Comparison of ENCODE assay signal across 12 mouse cellular contexts in the genomic region with DNA sequence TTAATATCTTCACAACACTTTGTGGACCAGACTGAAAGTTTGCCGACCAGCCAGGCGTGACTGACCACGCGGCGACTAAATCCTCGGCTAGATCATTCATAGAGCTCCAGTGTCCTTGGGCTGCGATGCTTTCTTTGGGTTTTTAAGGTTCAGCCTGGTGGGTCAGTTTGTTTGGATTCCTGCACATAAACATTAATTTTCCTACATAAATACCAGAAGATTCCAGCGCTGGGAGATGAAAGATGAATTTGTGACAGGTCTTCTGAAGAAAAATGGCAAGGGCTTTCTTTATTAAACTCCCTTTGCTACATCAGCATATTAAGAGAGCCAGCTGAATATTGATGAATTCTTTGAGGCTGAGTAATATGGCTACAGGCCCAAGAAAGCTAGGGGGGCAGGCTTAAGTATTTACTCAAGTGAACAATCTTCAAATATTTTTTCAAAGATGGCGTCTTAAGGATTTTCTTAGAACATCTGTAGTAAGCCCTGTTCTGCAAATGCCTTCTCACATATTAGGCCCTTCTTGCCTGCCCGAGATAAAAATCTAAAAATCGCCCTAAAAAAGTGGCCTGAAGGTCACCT.
A peak's percentile ranks its signal among the peaks of the same experiment; 100 is the strongest.
DNase-seq lines count a peak whose midpoint lies in the region; ATAC-seq and TF ChIP-seq lines count a peak whose summit lies in the region.
"Had no signal": no experiment of that assay in that cellular context is flagged by ENCODE, and none has a peak within 500 bp of the region (broad histone marks: within the 10 kb centered on the region; RNA-seq: fewer than 3 reads in every experiment).

No protein-coding gene starts in this region.

- intact Hi-C loops in gastrocnemius, adult 2 months (cut with DNase I) = loop anchor here (5.0 to 10.0 kb wide), 3 partner anchors 55 to 173 kb away; no protein-coding TSS in a partner anchor

- peak overlapping the region; percentile 46 for H3K4me2 ChIP-seq in lung, embryonic 16.5 days (ENCODE audit: low read depth, low read length)
- peak overlapping the region; percentile 9; the same call in 1 of the 2 replicates for H3K4me2 ChIP-seq in forebrain, embryonic 16.5 days (ENCODE audit: low read length)
- peak overlapping the region; percentile 78; the same call in 1 of the 2 replicates for H3K4me2 ChIP-seq in liver, postnatal 0 days (ENCODE audit: low read depth, low read length)

- no peak for TF ChIP-seq EP300 in liver, postnatal 0 days (IDR thresholded peaks at IDR 0.05; ENCODE audit: low read depth)

- no peaks in the 10 kb centered on the region for H3K27me3 ChIP-seq in lung, embryonic 16.5 days (ENCODE audit: control insufficient read depth, insufficient read depth, low read depth, low read length)
- H3K27me3 ChIP-seq in forebrain, embryonic 16.5 days (replicated peaks; ENCODE audit: control insufficient read depth, insufficient read depth, low read length) = no peaks in the 10 kb centered on the region
- H3K27me3 ChIP-seq in liver, postnatal 0 days (ENCODE audit: insufficient read depth, low read length) = peaks cover 19% of the 10 kb centered on the region

- no peaks in the 10 kb centered on the region for H3K36me3 ChIP-seq in lung, embryonic 16.5 days (ENCODE audit: control insufficient read depth, insufficient read depth, low read length)
- H3K36me3 ChIP-seq in forebrain, embryonic 16.5 days (ENCODE audit: control insufficient read depth, insufficient read depth) = no peaks in the 10 kb centered on the region
- no peaks in the 10 kb centered on the region for H3K36me3 ChIP-seq in liver, postnatal 0 days (replicated peaks; ENCODE audit: insufficient read depth, low read length)

- no peak overlapping the region for H3K27ac ChIP-seq in gastrocnemius, adult 2 months
- H3K27ac ChIP-seq in lung, embryonic 16.5 days (ENCODE audit: low read length) = peak overlapping the region; percentile 76
- no peak overlapping the region for H3K27ac ChIP-seq in forebrain, embryonic 16.5 days (ENCODE audit: low read length)
- no peak overlapping the region for H3K27ac ChIP-seq in liver, postnatal 0 days (ENCODE audit: low read depth)

- WGBS in lung, embryonic 16.5 days = 22% methylated on average over 11 of the region's 11 CpGs
- 33% methylated on average over 11 of the region's 11 CpGs for WGBS in forebrain, embryonic 16.5 days
- WGBS in liver, postnatal 0 days (ENCODE audit: insufficient replicate concordance) = 33% methylated on average over 11 of the region's 11 CpGs

- no peaks in the 10 kb centered on the region for H3K9me3 ChIP-seq in lung, embryonic 16.5 days (ENCODE audit: control insufficient read depth, low read length)
- no peaks in the 10 kb centered on the region for H3K9me3 ChIP-seq in forebrain, embryonic 16.5 days (ENCODE audit: control insufficient read depth, low read length)
- no peaks in the 10 kb centered on the region for H3K9me3 ChIP-seq in liver, postnatal 0 days (ENCODE audit: low read length)

- 0 out of 2 replicates have a peak, but pooled peaks cover 3% of the 10 kb centered on the region for H3K4me1 ChIP-seq in lung, embryonic 16.5 days (replicated peaks; ENCODE audit: control insufficient read depth, insufficient read depth, low read length)
- 0 out of 2 replicates have a peak, but pooled peaks cover 2% of the 10 kb centered on the region for H3K4me1 ChIP-seq in forebrain, embryonic 16.5 days (replicated peaks; ENCODE audit: control insufficient read depth, insufficient read depth, low read length)
- H3K4me1 ChIP-seq in liver, postnatal 0 days (ENCODE audit: insufficient read depth) = peaks cover 3% of the 10 kb centered on the region; the same call in 1 of the 2 replicates

- DNase-seq in gastrocnemius, adult 2 months = no peak
- DNase-seq in gastrocnemius, adult 8-10 months (ENCODE audit: low spot score in 2 of 2) = no peak
- DNase-seq in lung, postnatal 36 days = no peak
- DNase-seq in liver, postnatal 0 days = no peak
- no peak for DNase-seq in spleen, adult 18-20 months
- no peak for DNase-seq in layer of hippocampus, postnatal 10 days (ENCODE audit: low spot score in 2 of 2)
- DNase-seq: cerebellum, adult 2 months; gastrocnemius, postnatal 14 days; lung, adult 2 months had no signal

- peak overlapping the region; percentile 78 for H3K4me3 ChIP-seq in gastrocnemius, adult 2 months
- H3K4me3 ChIP-seq in lung, embryonic 16.5 days (ENCODE audit: low read length) = no peak overlapping the region; the same call in 1 of the 2 replicates
- no peak overlapping the region for H3K4me3 ChIP-seq in forebrain, embryonic 16.5 days (replicated peaks; ENCODE audit: low read length)
- peak overlapping the region; percentile 68; the same call in 1 of the 2 replicates for H3K4me3 ChIP-seq in liver, postnatal 0 days (ENCODE audit: low read depth, low read length)

- TF ChIP-seq CTCF in gastrocnemius, adult 2 months (IDR thresholded peaks at IDR 0.05) = no peak
- no peak for TF ChIP-seq CTCF in liver, postnatal 0 days (IDR thresholded peaks at IDR 0.05; ENCODE audit: low read depth)

- ATAC-seq in lung, embryonic 16.5 days (ENCODE audit: low read depth) = no peak
- no peak for ATAC-seq in forebrain, embryonic 16.5 days
- no peak for ATAC-seq in liver, postnatal 0 days
- ATAC-seq: CD4-positive, CD25-positive, alpha-beta regulatory T cell, adult 4 months had no signal

- peak overlapping the region; percentile 5; the same call in 1 of the 2 replicates for H3K9ac ChIP-seq in lung, embryonic 16.5 days (ENCODE audit: low read length)
- no peak overlapping the region for H3K9ac ChIP-seq in forebrain, embryonic 16.5 days (replicated peaks; ENCODE audit: low read depth, low read length)
- H3K9ac ChIP-seq in liver, postnatal 0 days (replicated peaks) = no peak overlapping the region

Comparison
In these comparisons a context has a peak if more than half of its experiments do, and no peak if none do; other contexts are left out.
1. H3K4me3 ChIP-seq: peak in gastrocnemius, adult 2 months (single experiment) and liver, postnatal 0 days (single experiment); none in lung, embryonic 16.5 days (single experiment) and forebrain, embryonic 16.5 days (single experiment).
2. H3K4me2 ChIP-seq: peak in every context shown above with its lines; median percentile 78 in liver, postnatal 0 days; 46 in lung, embryonic 16.5 days; 9 in forebrain, embryonic 16.5 days.